Mouse (Mus musculus) embryonic facial prominence, embryonic 11.5 days (tissue): ENCODE measurements at regions not wholly inside any gene's neighbourhood (a gene's known extent, or its start where the extent isn't known, plus 50 kb on each side); places are given as distances from the start of the nearest gene placed in this dataset.

Experiments
- ATAC-seq: fragments of 200-750 bp; cut with Nextera tagmentation; replicated peaks from 2 replicates; pipeline ENCODE4 v1.8.0; 2017; ENCODE audit warnings: low read depth; ENCODE audit not compliant: insufficient number of reproducible peaks, low FRiP score, low TSS enrichment
- DNase-seq: peaks from one replicate; pipeline ENCODE4 v3.0.0-alpha.2; 2015; ENCODE audit warnings: low spot score
- H3K27ac ChIP-seq: fragments of 300-500 bp; sonication (generic); replicated peaks from 2 replicates; pipeline ENCODE4 v1.5.1; 2014; ENCODE audit warnings: mild to moderate bottlenecking, low read depth, low read length, control low read depth
- H3K27me3 ChIP-seq: fragments of 300-500 bp; sonication (generic); 2 replicates; pipeline ENCODE4 v1.6.1; 2014; ENCODE audit warnings: mild to moderate bottlenecking, low read length, moderate library complexity, mixed read lengths; ENCODE audit not compliant: control insufficient read depth, insufficient read depth
- H3K36me3 ChIP-seq: fragments of 300-500 bp; sonication (generic); replicated peaks from 2 replicates; pipeline ENCODE4 v1.6.1; 2014; ENCODE audit warnings: low read depth, mild to moderate bottlenecking, low read length, moderate library complexity, mixed read lengths; ENCODE audit not compliant: control insufficient read depth, insufficient read depth
- H3K4me1 ChIP-seq: fragments of 300-500 bp; sonication (generic); 2 replicates; pipeline ENCODE4 v1.6.1; 2014; ENCODE audit warnings: low read length, mixed read lengths; ENCODE audit not compliant: control insufficient read depth, insufficient read depth
- H3K4me2 ChIP-seq: fragments of 300-500 bp; sonication (generic); 2 replicates; pipeline ENCODE4 v1.6.1; 2014; ENCODE audit warnings: low read depth, mild to moderate bottlenecking, control low read depth, low read length, moderate library complexity
- H3K4me3 ChIP-seq: fragments of 300-500 bp; sonication (generic); 2 replicates; pipeline ENCODE4 v1.5.1; 2014; ENCODE audit warnings: low read depth, low read length, control low read depth
- H3K9ac ChIP-seq: fragments of 300-500 bp; sonication (generic); replicated peaks from 2 replicates; pipeline ENCODE4 v1.6.1; 2014; ENCODE audit warnings: mild to moderate bottlenecking, control low read depth, low read length
- H3K9me3 ChIP-seq: fragments of 300-500 bp; sonication (generic); replicated peaks from 2 replicates; pipeline ENCODE4 v1.6.1; 2016; ENCODE audit warnings: mild to moderate bottlenecking, low read length, inconsistent platforms, mixed read lengths; ENCODE audit not compliant: control insufficient read depth
- WGBS: fragments of 180-500 bp; shearing (Covaris S2); extraction: QIAGEN DNeasy Blood & Tissue Kit; methylation state at CpG from one replicate; pipeline ENCODE4 v1.1.7; 2014; 5-methylcytosine and 5-hydroxymethylcytosine counted together

- DNase-seq = no peak
- H3K4me3 ChIP-seq = no peak overlapping the region
- H3K27me3 ChIP-seq = no peaks in the 10 kb centered on the region
- no peak for ATAC-seq
- H3K4me2 ChIP-seq = no peak overlapping the region
- no peak overlapping the region for H3K9ac ChIP-seq
- no peaks in the 10 kb centered on the region for H3K4me1 ChIP-seq
- 72% methylated on average over 4 of the region's 4 CpGs for WGBS
- H3K27ac ChIP-seq = no peak overlapping the region
- no peaks in the 10 kb centered on the region for H3K9me3 ChIP-seq
- no peaks in the 10 kb centered on the region for H3K36me3 ChIP-seq
Measured at GRCm38 (mm10) chr1:61289552-61289951, 311.8 kb downstream of the Icos start.

GRCm38 (mm10) chr1:61293106-61293505, 315.4 kb downstream of the Icos start:
- H3K9ac ChIP-seq = no peak overlapping the region
- ATAC-seq (no peak), DNase-seq (no peak)
- no peaks in the 10 kb centered on the region for H3K36me3 ChIP-seq
- WGBS = 62% methylated on average over 5 of the region's 5 CpGs
- H3K4me2 ChIP-seq = no peak overlapping the region
- H3K4me1 ChIP-seq = no peaks in the 10 kb centered on the region
- H3K27me3 ChIP-seq = no peaks in the 10 kb centered on the region
- no peak overlapping the region for H3K27ac ChIP-seq
- H3K9me3 ChIP-seq = no peaks in the 10 kb centered on the region
- no peak overlapping the region for H3K4me3 ChIP-seq

DNA sequence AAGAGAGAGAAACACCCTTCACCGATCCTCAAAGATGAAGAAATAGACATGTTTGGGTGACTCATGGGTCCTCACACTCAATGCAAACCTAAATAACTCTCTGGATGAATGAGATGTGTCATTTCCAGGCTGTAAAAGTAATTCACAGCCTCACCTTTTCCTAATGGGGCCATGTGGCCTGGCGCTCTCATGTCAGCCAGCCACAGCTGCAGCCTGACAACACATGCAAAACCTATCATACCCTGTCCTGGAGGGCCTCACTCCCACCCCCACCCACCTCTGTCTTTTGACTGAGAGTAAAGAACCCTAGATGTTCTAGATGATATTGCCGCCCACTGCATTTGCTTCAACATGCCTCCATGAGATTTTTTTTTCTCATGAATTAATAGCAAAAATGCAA, 317.5 kb downstream of the Icos start:
- WGBS = 91% methylated on average over 3 of the region's 3 CpGs
- no peak for ATAC-seq
- no peaks in the 10 kb centered on the region for H3K27me3 ChIP-seq
- H3K4me2 ChIP-seq = no peak overlapping the region
- H3K4me1 ChIP-seq = peaks cover 6% of the 10 kb centered on the region
- H3K9me3 ChIP-seq = no peaks in the 10 kb centered on the region
- H3K36me3 ChIP-seq = no peaks in the 10 kb centered on the region
- no peak overlapping the region for H3K9ac ChIP-seq
- no peak for DNase-seq
- no peak overlapping the region for H3K4me3 ChIP-seq
- no peak overlapping the region for H3K27ac ChIP-seq

DNA sequence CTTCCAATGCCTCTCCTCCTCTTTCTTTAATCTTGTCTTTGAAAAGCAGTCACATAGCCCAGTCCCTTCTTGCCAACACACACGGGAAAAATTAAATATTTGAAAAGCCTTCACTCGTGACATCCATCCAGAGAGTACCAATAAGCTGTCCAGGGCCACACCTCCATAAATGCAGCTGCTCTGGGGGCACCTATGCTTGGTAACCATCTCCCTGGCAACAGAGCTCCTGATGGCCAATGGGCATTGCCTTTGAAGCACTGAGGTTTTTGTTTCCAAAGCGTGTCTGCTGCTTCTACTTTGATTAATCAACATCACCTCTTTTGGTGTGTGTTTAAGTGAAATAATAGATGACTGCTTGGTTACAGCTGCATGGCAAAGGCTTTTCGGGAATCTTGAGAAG, 319.1 kb downstream of the Icos start:
- Histone ChIP-seq H3K36me3 (no peaks in the 10 kb centered on the region), H3K4me1 (peaks cover 6% of the 10 kb centered on the region), H3K27ac (no peak overlapping the region), H3K27me3 (no peaks in the 10 kb centered on the region), H3K4me2 (no peak overlapping the region), H3K9me3 (no peaks in the 10 kb centered on the region), H3K4me3 (no peak overlapping the region), H3K9ac (no peak overlapping the region)
- 63% methylated on average over 4 of the region's 4 CpGs for WGBS
- ATAC-seq = no peak
- DNase-seq = no peak

DNA sequence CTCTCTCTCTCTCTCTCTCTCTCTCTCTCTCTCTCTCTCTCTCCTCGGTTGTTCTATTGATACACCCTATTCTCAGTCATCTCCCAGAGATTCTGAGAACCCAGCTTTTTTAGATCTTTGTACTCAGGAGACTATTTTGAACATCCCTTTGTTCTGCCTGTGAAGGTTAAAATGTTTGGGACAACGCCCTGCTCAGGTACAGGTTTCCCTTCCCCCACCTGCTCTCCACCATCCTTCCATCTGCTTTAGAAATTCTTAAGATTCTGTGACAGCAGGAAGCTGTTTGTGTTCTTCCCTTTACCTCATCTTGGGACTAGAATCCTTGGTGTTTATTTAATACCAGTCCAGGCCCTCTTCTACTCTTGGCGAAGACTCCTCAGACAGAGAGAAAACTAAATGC, 319.6 kb downstream of the Icos start:
- Histone ChIP-seq H3K36me3 (no peaks in the 10 kb centered on the region), H3K9me3 (no peaks in the 10 kb centered on the region), H3K27ac (no peak overlapping the region), H3K4me1 (peaks cover 6% of the 10 kb centered on the region), H3K9ac (no peak overlapping the region), H3K4me2 (no peak overlapping the region), H3K27me3 (no peaks in the 10 kb centered on the region), H3K4me3 (no peak overlapping the region)
- DNase-seq (no peak), ATAC-seq (no peak)
- WGBS = 83% methylated on average over 3 of the region's 3 CpGs

DNA sequence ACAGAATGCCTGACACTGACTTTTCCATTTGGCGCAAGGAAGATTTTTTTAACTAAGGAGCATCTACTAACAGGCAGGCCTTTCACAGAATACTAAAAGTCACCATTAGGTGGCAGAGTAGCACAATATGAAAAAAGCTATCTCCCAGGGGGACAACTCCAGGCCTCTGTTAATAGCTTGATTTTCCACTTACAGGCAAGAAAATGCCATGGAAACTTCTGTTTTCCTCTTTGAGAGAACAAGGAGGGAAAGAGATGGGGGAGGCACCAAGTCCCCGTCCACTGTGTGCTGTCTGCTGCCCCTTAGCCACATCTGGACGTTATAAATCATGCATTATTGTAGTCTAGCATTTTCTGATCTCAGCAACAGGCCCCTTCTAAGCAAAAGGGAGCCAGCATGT, 320.3 kb downstream of the Icos start:
- no peak for ATAC-seq
- peak overlapping the region; percentile 32 for H3K27ac ChIP-seq
- no peaks in the 10 kb centered on the region for H3K27me3 ChIP-seq
- H3K36me3 ChIP-seq = no peaks in the 10 kb centered on the region
- H3K4me1 ChIP-seq = peaks cover 6% of the 10 kb centered on the region
- H3K4me2 ChIP-seq = no peak overlapping the region
- H3K9ac ChIP-seq = no peak overlapping the region
- WGBS = 16% methylated on average over 3 of the region's 3 CpGs
- peak; percentile 90 for DNase-seq
- no peak overlapping the region for H3K4me3 ChIP-seq
- no peaks in the 10 kb centered on the region for H3K9me3 ChIP-seq

DNA sequence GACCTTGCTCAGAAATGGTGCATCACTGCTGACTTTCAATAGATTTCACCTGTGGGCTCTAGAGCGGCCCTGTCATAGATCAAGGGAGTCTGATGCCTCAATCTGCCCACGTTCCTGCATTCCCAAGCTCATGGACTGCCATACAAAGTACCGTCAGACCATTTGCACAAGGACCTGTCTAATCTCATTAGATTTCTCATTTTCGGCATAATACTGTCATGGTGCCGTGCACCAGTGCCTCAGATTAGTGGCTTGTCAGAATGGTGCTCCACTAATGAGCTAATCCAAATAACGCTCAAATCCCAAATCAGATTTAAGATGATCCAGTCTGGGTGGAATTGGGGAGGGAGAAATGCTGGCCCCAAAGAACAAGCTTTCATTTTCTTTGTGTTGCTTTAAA, 321.1 kb downstream of the Icos start:
- no peaks in the 10 kb centered on the region for H3K9me3 ChIP-seq
- H3K4me2 ChIP-seq = no peak overlapping the region
- DNase-seq (no peak), ATAC-seq (no peak)
- H3K36me3 ChIP-seq = no peaks in the 10 kb centered on the region
- WGBS = 62% methylated on average over 6 of the region's 6 CpGs
- H3K4me1 ChIP-seq = peaks cover 6% of the 10 kb centered on the region
- H3K9ac ChIP-seq = no peak overlapping the region
- H3K27me3 ChIP-seq = no peaks in the 10 kb centered on the region
- H3K4me3 ChIP-seq = no peak overlapping the region
- no peak overlapping the region for H3K27ac ChIP-seq

DNA sequence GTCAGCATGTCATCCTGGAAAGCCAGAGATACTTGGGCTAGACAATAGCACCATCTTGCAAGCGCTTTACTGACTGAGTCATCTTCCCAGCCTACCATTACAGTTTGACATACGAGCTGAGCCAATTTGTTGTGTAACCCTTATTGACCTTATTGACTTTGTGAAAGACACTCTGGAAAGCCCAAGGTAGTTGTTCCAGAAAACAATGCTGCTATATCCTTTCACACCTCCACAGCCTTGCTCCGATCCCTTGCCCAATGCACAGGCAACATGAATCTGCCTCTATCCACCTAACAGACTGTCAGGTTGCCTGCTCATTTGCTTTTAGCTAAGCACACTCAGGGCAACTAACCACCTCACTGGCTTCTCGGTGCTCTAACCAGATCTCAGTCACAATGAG, 322.8 kb downstream of the Icos start:
- Histone ChIP-seq H3K4me2 (no peak overlapping the region), H3K27ac (no peak overlapping the region), H3K4me1 (peaks cover 6% of the 10 kb centered on the region), H3K27me3 (no peaks in the 10 kb centered on the region), H3K4me3 (no peak overlapping the region), H3K9me3 (no peaks in the 10 kb centered on the region), H3K9ac (no peak overlapping the region), H3K36me3 (no peaks in the 10 kb centered on the region)
- 55% methylated on average over 4 of the region's 4 CpGs for WGBS
- DNase-seq (no peak), ATAC-seq (no peak)
